Mouse (Mus musculus): ENCODE data around the gene Efcab3.

DNA sequence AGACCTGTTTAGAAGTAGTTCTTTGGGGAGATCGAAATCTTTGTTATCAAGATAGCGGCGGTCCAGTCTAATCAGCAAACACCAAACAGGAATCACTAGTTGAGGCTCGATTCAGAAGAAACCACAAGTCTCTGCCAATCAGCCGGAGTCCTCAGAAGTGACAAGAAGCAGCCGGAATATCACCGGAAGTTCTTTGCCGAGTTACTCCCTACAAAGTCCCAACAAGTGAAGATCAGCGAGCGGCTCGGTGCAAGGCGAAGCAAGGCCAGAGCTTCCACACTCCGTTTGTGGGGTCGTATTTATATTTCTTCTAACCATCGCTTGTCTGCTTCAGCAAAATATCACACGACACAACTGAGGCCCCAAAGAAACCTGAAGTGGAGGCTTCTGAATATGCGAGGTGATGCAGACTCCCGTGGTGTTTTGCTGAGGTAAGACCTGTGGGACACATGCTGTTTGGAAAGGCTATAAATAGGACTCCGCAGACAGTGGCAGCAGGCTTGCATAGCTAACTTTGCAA is 93.4 kb downstream of the Efcab3 start:
- TF ChIP-seq POLR2A (IDR thresholded peaks at IDR 0.05; ENCODE audit: control insufficient read depth, extremely low read depth, insufficient read depth, low read length, poor library complexity) (no peak), CTCF (IDR thresholded peaks at IDR 0.05; ENCODE audit: borderline replicate concordance, control insufficient read depth, extremely low read depth, insufficient read depth, low read length, poor library complexity) (no peak)

Measured in thymus, adult 2 months (tissue).